Mouse (Mus musculus) spleen, adult 18-20 months (tissue): ENCODE results near the gene Gm20518.

Source experiments
- DNase-seq, 2 experiments: peaks; one replicate each; pipeline ENCODE4 v3.0.0; 2022; ENCODE audit warnings: mixed read lengths in 2 of 2

Gene Gm20518

DNA sequence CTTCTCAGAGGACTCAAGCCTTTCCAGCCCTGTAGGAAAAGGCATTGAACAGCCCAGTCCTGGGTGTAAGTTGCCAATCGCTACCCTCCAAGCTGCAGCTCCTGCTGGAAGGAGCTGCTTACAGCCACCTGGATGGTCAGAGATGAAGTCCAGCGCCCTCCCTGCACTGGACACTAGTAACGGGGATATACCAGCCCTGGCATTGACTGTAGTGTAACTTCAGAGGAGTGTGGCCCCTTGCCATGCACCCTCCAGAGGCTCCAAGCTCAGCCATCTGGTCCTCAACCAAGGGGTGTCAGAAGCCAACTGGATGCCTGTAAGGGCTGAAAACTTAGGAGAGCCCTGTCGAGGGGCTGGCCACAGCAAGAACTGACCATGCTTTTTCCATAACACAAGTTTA, 51.5 kb downstream of the Gm20518 start:
- DNase-seq: no peak

DNA sequence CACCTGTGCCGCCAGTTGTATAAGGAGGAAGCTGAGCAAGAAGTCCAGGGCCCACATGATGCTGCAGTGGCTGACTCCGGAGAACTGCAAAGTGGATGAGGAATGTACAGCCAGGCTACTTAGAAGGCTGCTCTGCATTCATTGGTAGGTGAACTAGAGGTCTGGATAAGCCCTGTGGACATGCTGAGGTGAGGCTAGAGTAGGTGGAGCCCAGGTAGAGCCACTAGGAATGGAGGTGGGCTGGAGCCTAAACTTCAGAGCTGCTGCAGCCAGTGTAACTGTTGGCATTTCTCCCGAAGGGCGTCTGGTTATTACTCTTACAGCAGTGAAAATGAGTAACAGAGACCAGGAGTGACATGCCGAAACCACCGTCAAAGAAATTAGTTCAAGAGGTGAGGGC, 53.4 kb downstream of the Gm20518 start, which contains the start of gene Car15:
TSS of gene Car15 (minus strand) at position 314 of the 400 bp plus-strand sequence.
- DNase-seq: no peak

DNA sequence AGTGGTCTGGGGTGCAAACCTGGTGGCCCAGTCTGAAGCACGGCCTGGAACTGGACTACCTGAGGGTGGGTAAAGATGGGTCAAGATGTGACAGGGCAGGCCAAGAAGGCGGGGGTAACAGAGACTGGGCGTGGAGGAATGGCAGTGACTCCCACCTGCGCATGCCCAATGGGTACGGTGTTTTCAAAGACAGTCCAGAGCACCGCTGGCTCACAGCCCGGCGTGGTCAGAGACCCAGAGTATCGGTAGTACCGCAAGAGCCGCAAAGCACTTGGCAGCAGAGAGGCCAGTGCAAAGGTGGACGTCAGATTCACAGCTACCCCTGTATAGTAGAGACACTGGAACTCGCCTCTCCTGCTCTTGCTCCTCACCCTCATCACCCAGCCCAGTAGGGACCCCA, 56.0 kb downstream of the Gm20518 start:
- DNase-seq: no peak

DNA sequence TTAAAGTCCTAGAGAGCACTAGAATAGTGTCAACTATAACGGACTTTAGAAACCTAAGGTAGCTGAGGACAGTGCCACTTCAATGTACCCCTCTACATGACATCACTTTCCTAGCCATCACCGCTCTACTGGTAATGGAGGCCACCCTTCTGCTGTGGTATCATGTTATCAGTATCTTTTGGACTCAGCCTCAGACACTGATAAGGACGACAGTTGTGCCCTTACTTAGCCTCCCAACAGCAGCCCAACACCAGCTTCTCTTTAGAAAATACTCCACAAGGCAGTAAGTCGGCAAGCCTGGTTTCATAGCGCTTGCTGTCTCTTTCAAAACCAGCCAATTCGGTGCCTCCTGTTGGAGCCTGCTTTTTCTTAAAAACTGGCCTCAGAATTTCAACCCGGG, 56.9 kb downstream of the Gm20518 start:
- DNase-seq: no peak

DNA sequence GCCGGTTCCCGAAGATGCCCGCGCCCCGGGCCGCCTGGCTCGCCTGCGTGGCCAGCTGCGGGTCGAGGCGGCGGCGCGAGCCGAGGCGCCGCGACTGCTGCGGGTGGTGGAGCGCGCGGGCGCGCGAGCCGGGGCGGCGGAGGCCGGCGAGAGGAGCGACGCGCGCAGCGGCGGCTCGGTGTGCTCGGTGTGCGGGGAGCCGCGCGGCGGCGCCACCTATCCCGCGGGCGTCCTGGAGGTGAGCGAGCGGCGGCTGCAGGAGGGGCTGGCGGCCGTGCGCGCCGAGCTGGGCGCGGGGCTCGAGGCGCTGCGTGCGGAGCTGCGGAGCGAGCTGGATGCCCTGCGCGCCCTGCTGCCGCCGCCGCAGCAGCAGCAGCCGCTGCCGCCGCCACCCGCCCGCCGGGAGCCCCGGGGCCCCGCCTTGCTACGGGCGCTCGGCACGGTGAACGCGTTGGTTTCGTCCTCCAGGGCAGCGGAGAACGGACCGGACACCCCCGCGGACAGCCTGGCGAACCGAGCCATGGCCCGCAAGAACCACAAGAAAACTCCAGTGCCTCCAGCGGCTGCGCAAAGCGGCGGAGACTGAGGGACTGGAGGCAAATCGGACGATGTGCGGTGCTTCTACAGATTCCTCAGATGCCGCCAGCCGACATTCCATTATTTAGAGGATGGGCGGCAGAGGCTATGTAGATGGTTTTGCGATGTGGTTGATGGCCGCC, 57.6 kb downstream of the Gm20518 start:
- no peak for DNase-seq

DNA sequence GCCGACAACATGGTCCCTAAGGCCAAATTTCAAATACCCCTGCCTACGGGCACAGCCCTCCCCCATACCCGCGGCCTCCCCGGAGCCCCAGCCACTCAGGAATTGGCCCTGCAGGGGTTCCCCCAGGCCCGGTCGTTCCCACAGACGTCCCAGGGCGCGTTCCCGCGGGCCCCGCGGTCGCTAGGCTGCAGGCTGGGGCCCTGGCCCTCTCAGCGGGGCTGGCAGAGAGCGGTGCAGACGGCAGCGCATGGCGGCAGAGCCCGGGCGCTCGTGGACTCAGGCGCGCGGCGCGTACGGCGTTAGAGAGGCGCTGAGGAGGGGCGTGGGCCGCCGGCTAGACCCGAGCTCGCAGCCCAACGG, 58.2 kb downstream of the Gm20518 start:
- no peak for DNase-seq

DNA sequence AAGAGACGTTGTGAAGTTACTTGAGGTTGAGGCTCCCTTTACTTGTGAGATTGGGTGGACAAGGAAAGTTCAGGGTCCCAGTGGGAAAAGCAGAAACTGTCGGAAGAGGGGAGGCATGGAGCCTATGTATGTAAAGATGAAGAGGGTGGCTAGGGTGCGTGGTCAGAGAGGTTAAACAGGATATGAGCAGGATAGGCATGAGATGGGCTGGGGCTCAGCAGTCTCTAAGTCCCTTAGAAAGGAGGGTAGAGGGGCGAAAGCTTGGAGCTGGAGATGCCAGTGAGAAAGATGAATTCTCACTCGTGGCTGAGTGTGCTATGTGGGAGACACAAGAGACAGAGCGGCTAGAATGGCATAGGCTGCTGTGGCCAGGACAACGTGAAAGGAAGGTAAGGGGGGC, 58.6 kb downstream of the Gm20518 start, which contains the start of gene B830017H08Rik:
TSS of gene B830017H08Rik (plus strand) at position 301 of the 400 bp plus-strand sequence.
- DNase-seq: no peak

DNA sequence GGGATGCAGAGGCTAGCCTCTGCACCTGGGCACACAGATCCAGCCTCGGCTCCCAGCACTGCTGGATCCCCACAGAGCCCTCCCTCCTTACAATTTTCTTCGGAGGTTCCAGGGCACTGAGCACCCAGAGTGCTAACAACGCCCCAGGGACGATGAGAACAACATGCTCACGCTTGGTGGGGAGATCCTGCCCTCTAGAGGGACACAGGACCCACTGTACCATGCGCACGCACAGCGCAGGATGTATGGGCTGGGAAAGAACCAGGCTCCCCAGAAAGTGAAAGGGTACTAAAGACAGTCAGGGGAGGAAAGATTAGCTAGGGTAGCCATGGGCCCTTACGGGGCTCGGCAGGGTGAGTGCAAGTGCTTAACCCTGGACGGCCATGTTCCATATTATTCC, 59.7 kb downstream of the Gm20518 start:
- DNase-seq: no peak

DNA sequence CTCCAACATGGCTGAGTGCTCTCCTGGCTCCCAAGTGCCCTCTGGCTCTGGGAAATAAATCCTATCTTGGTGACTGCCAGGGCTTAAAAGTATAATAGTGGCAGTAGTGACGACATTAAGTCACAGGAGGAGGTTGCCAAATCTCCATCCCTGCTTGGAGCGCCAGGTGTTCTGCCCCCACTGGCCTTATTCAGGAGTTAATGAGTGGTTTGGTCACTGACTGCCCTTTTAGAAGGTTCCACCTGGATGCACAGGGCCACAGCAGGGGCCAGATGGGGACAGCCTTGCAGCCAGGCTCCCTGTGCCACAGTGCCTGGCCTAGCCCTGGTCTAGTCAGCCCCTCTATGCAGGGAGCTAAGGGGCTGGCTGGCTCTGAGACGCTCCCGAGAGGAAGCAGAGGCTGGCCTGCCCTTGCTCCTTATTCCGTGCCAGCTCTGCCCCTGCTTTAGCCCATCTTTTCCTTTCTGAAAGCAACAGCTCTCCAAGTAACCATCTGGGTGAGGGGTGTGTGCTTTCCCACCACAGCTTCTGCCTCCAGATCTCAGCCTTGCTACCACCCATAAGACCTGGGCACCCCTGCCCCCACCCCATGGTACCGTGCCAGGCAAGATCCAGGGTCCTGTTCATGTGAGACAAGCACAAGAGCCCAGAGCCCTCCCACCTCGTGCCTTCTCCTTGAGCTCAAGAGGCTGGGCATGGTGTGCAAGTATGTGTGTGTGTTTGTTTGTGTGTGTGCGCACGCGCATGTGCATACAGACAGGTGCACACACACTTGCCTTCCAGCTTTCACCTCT, 60.9 kb downstream of the Gm20518 start:
- DNase-seq: no peak

DNA sequence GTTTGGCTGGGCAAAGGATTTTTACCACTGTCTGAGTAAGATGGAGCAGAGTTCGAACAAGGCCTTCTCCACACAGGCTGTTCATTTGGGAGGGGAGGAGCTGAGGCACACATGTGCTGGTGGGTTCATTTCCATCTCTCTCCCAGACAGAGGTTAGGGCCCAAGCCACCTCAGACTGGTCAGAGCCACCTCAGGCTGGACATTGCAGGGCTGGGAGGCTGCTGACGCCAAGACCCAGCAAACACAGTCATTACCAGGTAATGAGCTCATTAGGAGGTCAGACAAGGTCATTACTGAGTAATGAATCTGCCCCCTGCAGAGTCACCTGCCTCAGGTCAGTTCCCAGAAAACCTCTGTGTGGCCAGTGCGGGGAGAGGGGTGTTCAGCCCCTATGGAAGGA, 62.6 kb downstream of the Gm20518 start:
- no peak for DNase-seq

DNA sequence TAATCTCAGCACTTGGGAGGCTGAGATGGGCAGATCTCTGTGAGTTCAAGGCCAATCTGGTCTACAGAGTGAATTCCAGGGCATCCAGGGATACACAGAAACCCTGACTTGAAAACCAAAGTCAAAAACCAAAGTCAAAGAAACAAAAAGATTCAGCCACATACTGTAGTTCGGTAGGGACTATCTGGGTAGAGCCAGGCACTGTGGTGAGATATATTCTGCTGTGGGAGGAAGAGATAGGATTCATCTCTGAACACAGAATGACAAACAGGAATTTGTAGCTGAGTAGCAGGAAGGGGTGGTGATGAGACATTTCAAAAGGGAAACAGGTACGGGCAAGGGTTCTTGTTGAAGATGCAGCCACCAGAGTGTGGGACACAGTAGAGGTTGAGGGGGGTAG, 63.2 kb downstream of the Gm20518 start:
- DNase-seq: no peak

DNA sequence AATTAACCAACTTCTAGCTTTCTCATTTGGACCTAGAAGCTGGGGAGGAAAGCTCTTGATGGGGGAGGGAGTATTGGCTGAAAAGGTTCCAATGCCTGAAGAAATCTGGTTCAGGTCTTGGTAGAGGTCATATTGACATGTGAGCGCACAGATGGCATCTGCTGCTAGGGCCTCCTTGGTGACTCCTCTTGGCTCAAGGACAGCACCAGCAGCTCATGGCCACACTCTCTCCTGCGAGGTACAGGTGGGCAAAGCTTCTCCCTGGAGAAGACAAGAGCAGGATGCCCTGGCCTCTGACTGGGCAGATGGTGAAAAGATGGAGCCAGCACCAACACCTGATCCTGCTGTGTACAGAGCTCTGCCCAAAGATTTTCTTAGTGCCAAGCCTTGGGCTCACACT, 65.0 kb downstream of the Gm20518 start:
- no peak for DNase-seq

DNA sequence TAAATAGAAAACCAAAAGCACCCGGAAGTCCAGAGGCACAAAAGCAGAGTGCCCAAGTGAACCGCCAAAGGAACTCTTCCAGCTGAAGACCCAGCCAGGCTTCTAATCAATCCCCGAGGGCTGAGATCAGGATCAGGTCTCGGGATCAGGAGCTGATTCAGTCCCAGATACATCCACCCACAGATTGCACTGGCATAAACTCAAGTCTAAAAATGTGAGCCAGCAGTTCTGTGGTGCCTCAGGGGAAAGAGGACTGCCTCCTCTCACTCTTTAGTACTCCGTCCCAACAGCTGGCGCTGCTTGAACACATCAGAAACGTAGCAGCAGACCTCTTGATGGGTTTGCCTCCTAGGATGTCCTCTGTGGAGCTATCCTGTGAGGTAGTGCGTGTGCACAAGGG, 74.9 kb downstream of the Gm20518 start:
- no peak for DNase-seq

DNA sequence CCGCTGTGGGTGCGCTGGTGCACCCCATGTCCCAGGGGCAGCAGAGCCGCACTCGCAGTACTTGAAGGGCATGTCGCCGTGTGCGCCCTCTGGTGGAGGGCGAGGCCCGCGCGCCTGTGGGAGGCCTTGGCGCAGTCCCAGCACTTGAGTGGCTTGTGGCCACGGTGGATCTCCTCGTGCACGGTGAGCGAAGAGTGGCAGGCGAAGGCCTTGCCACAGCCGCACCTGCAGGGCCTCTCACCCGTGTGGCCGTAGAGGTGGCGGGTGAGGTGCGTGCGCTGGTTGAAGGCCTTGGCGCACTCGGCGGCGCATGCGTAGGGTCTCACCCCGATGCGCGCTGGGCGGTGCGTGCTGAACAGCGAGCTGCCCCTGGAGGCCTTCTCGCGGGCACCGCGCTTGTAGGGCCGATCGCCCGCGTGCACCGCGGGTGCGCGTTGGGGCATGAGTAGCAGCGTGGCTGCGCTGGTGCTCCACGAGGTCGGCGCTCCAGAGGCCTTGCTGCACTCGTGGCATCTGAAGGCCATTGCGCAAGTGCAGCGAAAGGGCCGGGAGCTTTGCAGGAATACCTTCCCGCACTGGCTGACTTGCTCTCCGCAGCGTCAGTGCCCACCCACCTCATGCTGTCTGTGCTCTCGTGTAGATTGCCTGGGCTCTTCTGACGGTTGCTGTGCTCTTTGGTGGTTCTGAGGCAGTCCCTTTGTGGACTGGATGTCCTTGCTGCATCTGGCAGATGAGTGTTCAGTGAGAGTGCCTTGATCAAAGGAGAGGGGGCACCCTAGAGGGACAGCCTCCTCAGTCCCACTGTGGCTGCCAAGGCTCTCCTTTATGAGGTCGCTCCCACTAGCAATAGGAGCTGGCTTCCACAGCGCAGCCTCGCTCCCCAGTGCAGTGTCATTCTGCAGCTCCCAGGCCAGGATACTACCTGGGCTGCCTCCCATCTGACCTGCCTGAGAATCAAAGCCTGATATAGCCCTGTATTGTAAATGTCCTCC, 75.8 kb downstream of the Gm20518 start:
- DNase-seq: peak; percentile 35 to 63

DNA sequence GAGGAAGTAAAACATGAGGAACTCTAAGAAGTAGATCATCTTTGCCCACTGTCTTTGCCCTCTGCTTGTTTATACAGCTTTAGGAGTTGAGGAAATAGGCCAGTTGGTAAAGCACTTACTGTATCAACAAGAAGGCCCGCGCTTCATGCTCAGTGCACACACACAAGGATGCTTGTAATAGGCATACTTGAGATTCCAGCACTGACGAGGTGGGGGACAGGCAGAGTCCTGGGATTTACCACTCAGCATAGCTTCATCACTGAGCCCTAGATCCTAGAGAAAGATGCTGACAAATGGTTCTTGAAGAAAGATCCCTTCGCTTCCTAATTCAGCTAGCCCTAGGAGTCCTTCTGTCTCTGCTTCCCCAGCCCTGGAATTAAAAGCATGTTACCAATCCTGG, 78.3 kb downstream of the Gm20518 start:
- DNase-seq: no peak

DNA sequence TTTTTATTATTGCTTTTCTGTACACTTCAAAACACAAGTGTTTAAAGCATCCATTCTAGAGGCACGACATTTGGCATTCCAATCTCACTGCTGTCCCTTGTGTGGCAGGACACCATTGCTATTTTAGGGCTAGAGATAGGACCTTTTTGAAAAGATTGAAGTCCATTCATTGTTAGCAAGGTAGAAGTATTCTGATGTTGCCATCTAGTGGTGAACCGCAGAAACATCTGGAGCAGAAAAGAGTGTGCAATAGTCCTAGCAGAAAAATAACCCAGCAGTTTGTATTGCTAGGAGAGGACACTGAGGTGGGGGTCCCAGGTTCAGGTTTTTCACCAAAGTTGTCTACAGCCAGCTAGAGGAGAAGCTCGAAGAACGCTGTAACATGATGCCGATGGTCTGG, 79.4 kb downstream of the Gm20518 start:
- no peak for DNase-seq

DNA sequence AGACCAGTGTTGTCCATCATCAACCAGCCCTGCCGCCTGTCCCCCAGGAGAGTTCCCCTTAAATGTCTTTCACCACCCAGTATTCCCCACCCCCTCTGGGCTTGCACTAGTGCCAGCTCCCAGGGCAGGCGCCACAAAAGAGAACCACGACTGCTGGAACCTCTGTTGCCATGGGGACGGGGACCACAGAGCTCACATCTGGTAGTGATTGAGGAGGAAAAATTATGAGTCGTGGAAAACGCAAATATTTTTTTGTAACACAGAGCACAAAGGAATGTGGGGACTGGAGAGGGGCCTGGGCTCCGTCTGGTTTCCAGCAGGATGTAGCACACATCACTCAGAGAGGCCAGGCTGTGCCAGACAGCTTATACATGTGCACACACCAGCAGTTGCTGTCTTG, 81.8 kb downstream of the Gm20518 start:
- DNase-seq: no peak

DNA sequence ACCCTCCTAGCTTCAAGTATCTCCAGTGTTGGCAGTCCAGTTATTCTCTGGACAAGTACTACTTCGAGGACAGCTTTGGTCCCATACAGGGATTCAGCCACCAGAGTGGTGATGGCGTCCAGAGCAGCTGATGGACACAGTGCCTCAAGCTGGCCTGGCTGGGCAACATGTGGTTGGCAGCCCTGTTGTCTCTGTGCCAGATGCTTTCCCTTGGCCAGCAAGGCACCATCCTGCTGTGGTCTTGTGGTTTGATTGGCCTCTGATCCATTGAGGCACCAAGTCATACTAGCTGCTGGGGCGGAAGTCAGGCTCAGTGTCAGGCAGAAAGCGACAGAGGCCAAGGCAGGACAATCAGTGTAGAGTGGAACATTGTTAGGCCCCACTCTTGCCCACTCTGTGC, 82.3 kb downstream of the Gm20518 start:
- DNase-seq: no peak

DNA sequence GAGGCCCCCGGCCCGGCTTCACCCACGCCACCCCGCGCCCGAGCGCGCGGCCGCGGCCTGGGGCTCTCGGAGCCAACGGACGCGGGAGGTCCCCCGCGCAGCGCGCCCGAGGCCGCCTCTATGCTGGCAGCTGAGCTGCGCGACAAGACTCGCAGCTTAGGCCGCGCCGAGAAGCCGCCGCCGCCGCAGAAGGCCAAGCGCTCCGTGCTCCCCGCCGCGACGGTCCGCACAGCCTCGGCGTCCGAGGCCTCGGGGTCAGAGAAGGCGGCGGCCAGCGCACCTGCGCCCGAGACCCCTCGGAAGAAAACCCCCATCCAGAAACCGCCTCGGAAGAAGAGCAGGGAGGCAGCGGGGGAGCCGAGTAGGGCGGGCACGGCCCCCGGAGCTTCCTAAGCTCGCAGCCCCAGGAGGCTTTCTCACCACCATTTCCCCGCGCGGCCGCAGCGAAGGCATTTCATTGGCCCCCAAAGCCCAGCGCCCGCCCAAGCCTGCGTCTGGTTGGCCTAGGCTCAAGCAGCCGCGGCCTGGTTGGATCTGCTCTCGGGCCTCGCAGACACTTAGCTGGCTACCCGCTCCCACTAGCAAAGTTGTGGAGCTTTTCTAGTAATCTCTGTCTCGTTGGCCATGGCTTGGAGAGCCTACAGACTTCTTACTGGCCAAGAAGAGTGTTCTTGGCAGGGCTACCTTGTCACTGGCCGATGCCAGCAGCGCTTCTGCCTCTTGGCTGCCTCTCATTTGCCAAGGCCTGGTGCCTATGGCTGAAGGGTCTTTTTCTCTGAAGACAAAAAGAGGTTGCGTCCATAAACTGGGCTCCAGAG, 84.1 kb downstream of the Gm20518 start:
- peak; percentile 72 to 85 for DNase-seq

DNA sequence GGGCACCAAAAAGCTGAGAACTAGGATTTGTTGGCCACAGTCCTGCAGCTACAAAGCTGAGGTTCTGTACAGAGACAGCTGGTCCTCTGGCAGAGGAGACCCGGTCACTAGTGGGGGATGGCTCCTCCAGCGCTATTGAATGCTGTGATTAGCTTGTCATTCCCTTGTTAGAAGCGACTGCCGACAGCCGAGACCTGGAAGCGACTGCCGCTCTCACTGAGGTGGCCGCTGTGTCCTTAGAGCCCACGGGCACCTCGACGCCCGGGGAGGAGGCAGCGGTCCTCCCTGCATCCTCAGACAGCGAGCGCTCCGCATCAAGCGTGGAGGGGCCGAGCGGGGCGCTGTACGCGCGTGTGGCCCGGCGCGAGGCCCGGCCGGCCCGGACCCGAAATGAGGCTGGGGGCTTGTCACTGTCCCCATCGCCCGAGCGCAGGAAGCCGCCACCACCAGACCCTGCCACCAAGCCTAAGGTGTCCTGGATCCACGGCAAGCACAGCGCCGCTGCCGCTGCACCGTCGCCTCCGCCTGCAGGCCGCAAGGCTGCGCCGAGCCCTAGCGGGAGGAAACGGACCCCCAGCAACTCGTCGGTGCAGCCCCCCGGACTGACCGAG, 84.8 kb downstream of the Gm20518 start:
- no peak for DNase-seq

DNA sequence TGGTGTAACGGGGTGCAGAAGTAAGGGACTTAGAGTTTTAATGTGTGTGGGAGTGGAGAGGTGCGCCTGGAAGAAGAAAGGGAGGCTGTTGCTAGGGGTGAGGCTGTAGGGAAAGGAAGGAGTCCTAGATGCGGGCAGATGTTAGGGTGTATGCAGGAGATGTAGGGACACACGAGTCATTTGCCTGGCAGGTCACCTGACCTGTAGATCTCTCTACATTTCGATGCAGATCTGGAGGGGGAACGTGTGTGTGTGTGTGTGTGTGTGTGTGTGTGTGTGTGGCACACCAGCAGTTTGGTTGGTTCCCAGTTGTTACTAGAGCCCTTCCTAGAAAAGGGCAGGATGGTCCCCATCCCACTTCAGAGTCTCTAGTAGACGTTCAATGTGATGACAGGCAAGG, 86.5 kb downstream of the Gm20518 start:
- DNase-seq: no peak

DNA sequence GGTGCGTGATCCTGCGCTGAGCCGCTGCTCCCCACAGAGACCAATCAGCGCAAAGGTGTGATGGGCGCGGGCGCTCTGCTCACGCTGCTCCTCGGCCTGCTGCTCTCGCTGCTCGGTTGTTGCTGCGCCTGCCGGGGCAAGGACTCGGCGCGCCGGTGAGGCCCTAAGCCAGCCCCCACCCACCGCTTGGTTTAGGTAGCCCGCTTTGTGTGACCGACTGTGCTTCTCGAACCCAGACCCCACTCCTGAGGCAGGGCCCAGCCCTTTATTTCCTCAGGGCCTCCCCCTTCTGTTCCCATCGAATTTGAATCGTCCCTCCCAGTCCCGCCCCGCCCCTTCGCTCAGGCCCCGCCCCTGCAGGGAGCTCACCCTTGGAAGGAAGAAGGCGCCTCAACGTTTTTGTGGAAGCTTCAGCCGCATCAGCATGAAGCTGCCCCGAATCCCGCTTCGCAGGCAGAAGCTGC, 87.0 kb downstream of the Gm20518 start:
- DNase-seq: peak; percentile 11 to 35
